Mouse (Mus musculus) hindbrain, embryonic 13.5 days (tissue): Measurements from ENCODE around the gene Ss18l2. TPM values are rescaled to one million over a fixed set of nuclear protein-coding genes. Genes with fewer than 3 reads are reported as not detected.

Experiments
- ATAC-seq: fragments of 200-750 bp; cut with Nextera tagmentation; 2 replicates; pipeline ENCODE4 v1.8.0; 2017; ENCODE audit warnings: moderate TSS enrichment; ENCODE audit not compliant: low FRiP score
- H3K27ac ChIP-seq: fragments of 300-500 bp; sonication (generic); 2 replicates; pipeline ENCODE4 v1.5.1; 2015; ENCODE audit warnings: inconsistent platforms, mild to moderate bottlenecking, moderate library complexity
- H3K27me3 ChIP-seq: fragments of 300-500 bp; sonication (generic); 2 replicates; pipeline ENCODE4 v1.6.1; 2015; ENCODE audit warnings: mild to moderate bottlenecking, inconsistent platforms
- H3K36me3 ChIP-seq: fragments of 300-500 bp; sonication (generic); 2 replicates; pipeline ENCODE4 v1.6.1; 2015; ENCODE audit warnings: mild to moderate bottlenecking, inconsistent platforms
- H3K4me1 ChIP-seq: fragments of 300-500 bp; sonication (generic); replicated peaks from 2 replicates; pipeline ENCODE4 v1.6.1; 2015; ENCODE audit warnings: inconsistent platforms
- H3K4me2 ChIP-seq: fragments of 300-500 bp; sonication (generic); 2 replicates; pipeline ENCODE4 v1.6.1; 2015; ENCODE audit warnings: inconsistent platforms, mild to moderate bottlenecking, moderate library complexity
- H3K4me3 ChIP-seq: fragments of 300-500 bp; sonication (generic); 2 replicates; pipeline ENCODE4 v1.5.1; 2015; ENCODE audit warnings: mild to moderate bottlenecking, inconsistent platforms
- H3K9ac ChIP-seq: fragments of 300-500 bp; sonication (generic); 2 replicates; pipeline ENCODE4 v1.6.1; 2015; ENCODE audit warnings: mild to moderate bottlenecking, inconsistent platforms
- H3K9me3 ChIP-seq: fragments of 300-500 bp; sonication (generic); 2 replicates; pipeline ENCODE4 v1.6.1; 2016; ENCODE audit warnings: inconsistent platforms
- WGBS: fragments of 180-500 bp; shearing (Covaris S2); methylation state at CpG from one replicate; pipeline ENCODE4 v1.1.7; 2015; 5-methylcytosine and 5-hydroxymethylcytosine counted together
- polyA plus RNA-seq: library from polyadenylated mRNA; unstranded; fragments of >200 nt; fragmentation: Nextera tagmentation; extraction: Ambion mirVana; gene quantifications from 2 replicates; pipeline ENCODE4 v1.2.1, GENCODE M21; 2015

The Ss18l2 gene
- polyA plus RNA-seq, 1 experiment from 2014 or later: 166 TPM

DNA sequence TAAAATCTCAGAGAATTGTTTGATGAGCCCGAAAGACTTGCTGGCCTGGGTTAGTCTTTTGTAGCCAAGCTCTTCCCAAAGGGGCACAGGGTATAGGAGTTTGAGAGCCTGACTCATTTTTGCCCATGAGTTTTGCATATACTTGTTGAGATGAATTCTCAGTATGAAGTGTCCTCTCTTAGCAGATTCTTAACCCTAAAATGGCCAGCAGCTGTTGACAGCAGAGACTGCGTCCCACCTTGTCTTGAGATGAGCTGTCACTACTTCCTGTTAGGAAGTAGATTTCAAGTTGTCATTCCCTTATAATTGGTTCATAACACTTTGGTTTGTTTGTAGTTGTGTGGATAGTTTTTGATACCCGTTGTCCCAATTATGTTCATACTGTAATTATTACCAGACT is 31.0 kb downstream of the Ss18l2 start:
- Histone ChIP-seq H3K4me1 (no peaks in the 10 kb centered on the region), H3K36me3 (peaks cover 52% of the 10 kb centered on the region), H3K27ac (no peak overlapping the region), H3K9me3 (no peaks in the 10 kb centered on the region), H3K9ac (no peak overlapping the region), H3K27me3 (no peaks in the 10 kb centered on the region), H3K4me3 (no peak overlapping the region), H3K4me2 (no peak overlapping the region)
- 96% methylated on average over 3 of the region's 3 CpGs for WGBS
- ATAC-seq: no peak

DNA sequence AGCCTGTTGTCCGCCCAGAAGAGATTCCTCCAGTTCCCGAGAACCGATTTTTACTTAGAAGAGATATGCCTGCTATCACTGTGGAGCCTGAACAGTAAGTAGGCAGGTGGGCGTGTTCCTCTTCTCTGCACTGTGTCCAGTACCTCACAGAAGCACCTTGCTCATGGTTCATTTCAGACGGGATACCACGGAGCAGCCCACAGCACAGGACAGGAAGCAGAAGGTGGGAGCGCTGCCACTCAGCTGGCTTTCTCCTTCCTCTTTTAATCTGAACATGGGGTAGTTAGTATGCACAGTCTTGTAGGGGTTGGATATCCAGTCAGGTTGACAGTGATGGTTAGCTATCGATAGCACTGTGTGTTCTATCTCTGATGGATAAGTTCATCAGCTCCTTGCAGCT is 33.9 kb downstream of the Ss18l2 start:
- H3K9ac ChIP-seq: no peak overlapping the region
- H3K36me3 ChIP-seq: peaks cover 81% of the 10 kb centered on the region
- H3K4me3 ChIP-seq: no peak overlapping the region
- H3K27me3 ChIP-seq: no peaks in the 10 kb centered on the region
- no peaks in the 10 kb centered on the region for H3K9me3 ChIP-seq
- H3K4me1 ChIP-seq: no peaks in the 10 kb centered on the region
- H3K27ac ChIP-seq: no peak overlapping the region
- no peak for ATAC-seq
- 93% methylated on average over 8 of the region's 8 CpGs for WGBS
- no peak overlapping the region for H3K4me2 ChIP-seq

GRCm38 (mm10) chr9:121752774-121753173 is 42.6 kb downstream of the Ss18l2 start:
- H3K9ac ChIP-seq: no peak overlapping the region
- H3K27me3 ChIP-seq: no peaks in the 10 kb centered on the region
- no peak overlapping the region for H3K4me3 ChIP-seq
- peaks cover 82% of the 10 kb centered on the region for H3K36me3 ChIP-seq
- H3K4me1 ChIP-seq: peaks cover 5% of the 10 kb centered on the region
- no peak overlapping the region for H3K27ac ChIP-seq
- no peak overlapping the region for H3K4me2 ChIP-seq
- no peaks in the 10 kb centered on the region for H3K9me3 ChIP-seq
- no peak for ATAC-seq
- WGBS: 95% methylated on average over 9 of the region's 9 CpGs

GRCm38 (mm10) chr9:121754624-121755023 is 44.5 kb downstream of the Ss18l2 start:
- Histone ChIP-seq H3K9ac (no peak overlapping the region), H3K4me2 (no peak overlapping the region), H3K4me3 (no peak overlapping the region), H3K9me3 (no peaks in the 10 kb centered on the region), H3K27me3 (no peaks in the 10 kb centered on the region), H3K27ac (no peak overlapping the region), H3K36me3 (peaks cover 63% of the 10 kb centered on the region), H3K4me1 (peaks cover 19% of the 10 kb centered on the region)
- 93% methylated on average over 3 of the region's 3 CpGs for WGBS
- no peak for ATAC-seq

GRCm38 (mm10) chr9:121756785-121757184 is 46.7 kb downstream of the Ss18l2 start:
- no peak overlapping the region for H3K4me2 ChIP-seq
- H3K9ac ChIP-seq: no peak overlapping the region
- 93% methylated on average over 3 of the region's 3 CpGs for whole genome bisulfite sequencing
- H3K4me1 ChIP-seq: peaks cover 34% of the 10 kb centered on the region
- no peak overlapping the region for H3K4me3 ChIP-seq
- no peaks in the 10 kb centered on the region for H3K9me3 ChIP-seq
- no peaks in the 10 kb centered on the region for H3K27me3 ChIP-seq
- no peak for ATAC-seq
- no peak overlapping the region for H3K27ac ChIP-seq
- peaks cover 42% of the 10 kb centered on the region for H3K36me3 ChIP-seq

- ATAC-seq: no peak
- H3K4me1 ChIP-seq: peaks cover 40% of the 10 kb centered on the region
- no peak overlapping the region for H3K27ac ChIP-seq
- H3K27me3 ChIP-seq: no peaks in the 10 kb centered on the region
- peaks cover 38% of the 10 kb centered on the region for H3K36me3 ChIP-seq
- no peaks in the 10 kb centered on the region for H3K9me3 ChIP-seq
- H3K9ac ChIP-seq: 0 out of 2 replicates have a peak overlapping the region, but pooled peaks have one; percentile 91
- no peak overlapping the region for H3K4me3 ChIP-seq
- H3K4me2 ChIP-seq: no peak overlapping the region
- 69% methylated on average over 3 of the region's 3 CpGs for WGBS
Observed at GRCm38 (mm10) chr9:121757432-121757831, 47.3 kb downstream of the Ss18l2 start.

DNA sequence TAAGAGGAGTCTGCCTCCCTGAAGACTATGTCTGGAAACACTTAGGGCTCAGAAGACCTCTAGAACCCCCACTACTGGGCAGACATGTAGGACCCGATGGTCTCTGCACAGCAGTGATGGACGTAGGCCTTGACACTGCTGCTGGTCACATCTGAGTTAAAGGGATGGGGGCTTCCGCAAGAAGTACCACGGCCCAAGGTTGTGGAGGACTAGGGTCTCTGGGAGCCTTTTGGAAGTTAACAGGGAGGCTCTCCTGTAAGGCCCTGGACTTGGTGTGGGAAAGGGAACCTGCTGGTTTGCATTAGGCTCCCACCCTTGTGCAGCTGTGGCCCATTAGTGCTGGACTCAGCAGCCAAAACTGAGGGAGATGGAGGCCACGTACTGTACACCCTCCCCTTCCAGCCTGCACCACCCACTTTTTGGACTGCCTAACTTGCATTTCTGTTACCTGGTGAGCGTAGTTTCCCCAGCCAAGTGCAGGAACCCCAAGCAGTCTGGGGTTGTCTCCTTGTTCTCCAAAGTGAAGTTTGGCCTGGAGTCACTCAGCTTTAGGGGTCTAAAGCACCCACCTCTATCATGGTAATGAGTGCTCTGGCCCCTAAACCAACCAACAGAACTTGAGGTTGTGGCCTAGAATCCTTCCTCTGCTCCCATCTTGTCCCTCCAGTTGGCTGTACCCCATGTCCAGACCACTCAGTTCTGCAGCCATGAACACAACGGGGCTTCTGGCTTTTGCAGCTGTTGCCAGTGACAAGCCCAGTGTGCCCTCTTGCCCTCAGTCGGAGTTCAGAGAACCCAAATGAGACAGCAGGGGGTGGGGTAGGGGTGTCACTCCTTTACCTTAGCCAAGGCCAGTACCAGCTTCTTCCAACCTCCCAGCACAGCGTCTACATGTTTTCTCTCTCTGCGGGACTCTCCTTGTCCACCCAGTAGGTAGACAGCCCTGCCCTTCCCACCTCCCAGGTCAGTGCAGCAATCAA is 48.0 kb downstream of the Ss18l2 start:
- Histone ChIP-seq H3K4me2 (peak overlapping the region; percentile 89), H3K36me3 (peaks cover 39% of the 10 kb centered on the region), H3K4me3 (peak overlapping the region; percentile 78), H3K9ac (peak overlapping the region; percentile 91), H3K27ac (peak overlapping the region; percentile 91), H3K27me3 (no peaks in the 10 kb centered on the region), H3K9me3 (no peaks in the 10 kb centered on the region), H3K4me1 (peaks cover 44% of the 10 kb centered on the region)
- ATAC-seq: no peak
- WGBS: 51% methylated on average over 10 of the region's 10 CpGs

- H3K4me2 ChIP-seq: peak within 1 kb of the TSS; percentile 89
- H3K4me1 ChIP-seq: peaks cover 44% of the 10 kb centered on the region
- WGBS: under 1% methylated on average over 89 of the region's 97 CpGs
- no peaks in the 10 kb centered on the region for H3K9me3 ChIP-seq
- peak within 1 kb of the TSS; percentile 91 for H3K9ac ChIP-seq
- no peaks in the 10 kb centered on the region for H3K27me3 ChIP-seq
- ATAC-seq: peak; percentile 85
- peak within 1 kb of the TSS; percentile 91 for H3K27ac ChIP-seq
- peaks cover 40% of the 10 kb centered on the region for H3K36me3 ChIP-seq
- H3K4me3 ChIP-seq: peak within 1 kb of the TSS; percentile 78
Observed at GRCm38 (mm10) chr9:121759091-121760081, 49.3 kb downstream of the Ss18l2 start, which contains the start of gene Zfp651. TSS of gene Zfp651 (plus strand) at chr9:121759330.

DNA sequence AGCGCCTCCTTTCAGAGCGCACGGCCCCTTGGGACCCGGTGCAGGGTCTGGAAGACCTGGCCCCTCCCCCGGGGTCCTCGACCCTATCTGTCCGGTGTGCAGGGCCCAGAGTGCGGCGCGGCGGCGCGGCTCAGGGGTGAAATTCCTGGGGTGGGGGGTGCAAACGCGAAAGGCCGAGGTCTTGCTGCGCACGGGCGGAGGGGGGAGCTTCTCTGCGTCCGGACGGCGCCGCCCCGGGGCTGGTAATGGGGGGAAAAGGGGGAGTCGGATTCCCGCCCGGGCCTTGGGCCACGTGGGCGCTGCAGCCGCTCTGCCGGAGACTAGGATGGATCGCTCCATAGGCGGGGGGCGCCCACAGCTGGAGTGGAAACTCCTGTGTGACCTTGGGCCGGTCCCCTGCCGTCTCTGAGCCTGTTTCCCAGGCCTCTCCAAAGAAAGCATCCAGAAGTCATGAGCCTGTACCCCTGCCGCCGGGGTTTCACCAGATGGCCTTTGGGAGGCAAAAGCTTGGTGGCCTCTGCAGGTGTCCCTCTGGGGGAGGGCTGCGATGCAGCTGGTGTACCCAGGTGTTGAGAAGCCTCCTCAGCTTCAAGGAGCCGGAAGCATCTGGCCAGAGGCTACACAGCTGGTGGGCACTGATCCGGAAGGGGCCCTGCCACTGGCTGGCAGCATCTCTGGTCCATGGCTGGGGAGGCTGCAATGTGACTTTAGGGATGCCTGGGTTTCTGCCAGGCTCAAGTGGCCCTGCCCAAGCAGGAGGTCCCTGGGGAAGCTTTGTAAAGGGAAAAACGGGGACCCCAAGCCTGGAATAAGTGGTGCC is 50.4 kb downstream of the Ss18l2 start:
- WGBS: under 1% methylated on average over 35 of the region's 43 CpGs
- peak; percentile 39 for ATAC-seq
- Histone ChIP-seq H3K27me3 (no peaks in the 10 kb centered on the region), H3K27ac (peak overlapping the region; percentile 91), H3K9ac (peak overlapping the region; percentile 91), H3K9me3 (no peaks in the 10 kb centered on the region), H3K4me2 (peak overlapping the region; percentile 89), H3K36me3 (peaks cover 40% of the 10 kb centered on the region), H3K4me1 (peaks cover 50% of the 10 kb centered on the region), H3K4me3 (peak overlapping the region; percentile 78)

DNA sequence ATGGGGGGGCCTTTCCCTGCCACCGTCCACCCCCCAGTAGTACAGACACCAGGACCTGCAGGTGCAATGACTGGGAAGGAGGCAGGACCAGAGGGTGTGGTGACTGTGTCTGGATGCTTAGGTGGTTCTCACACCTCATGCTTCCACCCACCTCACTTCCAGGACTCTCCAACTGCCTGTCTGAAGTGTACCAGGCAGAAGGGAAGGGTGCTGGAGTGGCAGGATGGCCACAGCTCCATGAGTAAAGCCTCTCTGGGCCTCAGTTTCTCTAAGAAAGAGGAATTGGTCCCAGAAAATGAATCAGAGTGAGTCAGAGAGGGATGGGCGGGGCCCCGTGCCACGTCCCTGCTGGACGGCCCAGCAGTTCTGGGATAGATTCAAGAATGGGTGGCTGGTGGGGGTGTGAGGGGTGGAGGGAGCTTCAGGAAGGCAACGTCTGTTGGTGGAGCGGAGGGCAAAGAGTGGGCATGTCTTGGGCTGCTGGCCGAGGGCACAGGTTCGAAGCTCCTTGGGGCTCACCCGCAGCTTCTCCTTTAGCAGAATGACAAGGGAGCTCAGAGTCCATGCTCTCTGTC is 51.0 kb downstream of the Ss18l2 start:
- Histone ChIP-seq H3K4me1 (peaks cover 50% of the 10 kb centered on the region), H3K4me2 (peak overlapping the region; percentile 89), H3K4me3 (peak overlapping the region; percentile 78), H3K36me3 (peaks cover 41% of the 10 kb centered on the region), H3K9ac (peak overlapping the region; percentile 91), H3K27ac (peak overlapping the region; percentile 91), H3K9me3 (no peaks in the 10 kb centered on the region), H3K27me3 (no peaks in the 10 kb centered on the region)
- no peak for ATAC-seq
- 58% methylated on average over 10 of the region's 10 CpGs for WGBS

DNA sequence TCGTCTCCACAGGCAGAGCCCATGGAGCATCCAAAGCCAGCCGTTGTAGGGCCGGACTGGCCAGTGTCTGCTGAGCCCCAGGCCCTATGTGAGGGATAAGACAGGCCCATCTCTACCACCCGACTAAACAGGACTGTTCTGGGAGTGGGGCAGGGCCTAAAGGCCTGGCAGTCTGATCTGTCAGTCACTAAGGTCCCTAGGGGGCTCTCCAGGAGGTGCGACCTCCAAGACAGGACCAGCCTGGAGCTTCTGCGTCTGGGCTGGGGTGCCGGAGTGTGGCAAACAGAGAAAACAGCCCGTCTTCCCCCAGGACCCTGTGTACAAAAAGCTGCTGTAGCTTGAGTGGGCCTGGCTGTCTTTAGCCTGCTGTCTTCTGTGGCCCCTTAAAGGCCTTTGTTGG is 51.7 kb downstream of the Ss18l2 start:
- H3K36me3 ChIP-seq: peaks cover 44% of the 10 kb centered on the region
- H3K27me3 ChIP-seq: no peaks in the 10 kb centered on the region
- H3K4me1 ChIP-seq: peaks cover 50% of the 10 kb centered on the region
- H3K4me2 ChIP-seq: peak overlapping the region; percentile 89
- no peak for ATAC-seq
- H3K4me3 ChIP-seq: no peak overlapping the region
- peak overlapping the region; percentile 91; the same call in 1 of the 2 replicates for H3K9ac ChIP-seq
- no peaks in the 10 kb centered on the region for H3K9me3 ChIP-seq
- 57% methylated on average over 8 of the region's 8 CpGs for WGBS
- H3K27ac ChIP-seq: no peak overlapping the region
